Mouse (Mus musculus) hindbrain, embryonic 16.5 days (tissue): ENCODE results near the gene Gm21992. TPM values are rescaled to one million over a fixed set of nuclear protein-coding genes. Genes with fewer than 3 reads are reported as not detected.

Experiments used
- ATAC-seq: fragments of 200-750 bp; cut with Nextera tagmentation; 2 replicates; pipeline ENCODE4 v1.8.0; 2017; ENCODE audit warnings: moderate TSS enrichment, moderate library complexity
- H3K27ac ChIP-seq: fragments of 300-500 bp; sonication (generic); 2 replicates; pipeline ENCODE4 v1.5.1; 2014; ENCODE audit warnings: low read depth, mild to moderate bottlenecking, control low read depth, low read length, moderate library complexity
- H3K27me3 ChIP-seq: fragments of 300-500 bp; sonication (generic); replicated peaks from 2 replicates; pipeline ENCODE4 v1.6.1; 2014; ENCODE audit warnings: low read length; ENCODE audit not compliant: control insufficient read depth, insufficient read depth
- H3K36me3 ChIP-seq: fragments of 300-500 bp; sonication (generic); 2 replicates; pipeline ENCODE4 v1.6.1; 2014; ENCODE audit warnings: mild to moderate bottlenecking, low read length, moderate library complexity, mixed read lengths; ENCODE audit not compliant: control insufficient read depth, insufficient read depth
- H3K4me1 ChIP-seq: fragments of 300-500 bp; sonication (generic); 2 replicates; pipeline ENCODE4 v1.6.1; 2014; ENCODE audit warnings: low read depth, low read length; ENCODE audit not compliant: control insufficient read depth, insufficient read depth
- H3K4me2 ChIP-seq: fragments of 300-500 bp; sonication (generic); 2 replicates; pipeline ENCODE4 v1.6.1; 2014; ENCODE audit warnings: mild to moderate bottlenecking, low read length, control low read depth, moderate library complexity
- H3K4me3 ChIP-seq: fragments of 300-500 bp; sonication (generic); 2 replicates; pipeline ENCODE4 v1.5.1; 2014; ENCODE audit warnings: mild to moderate bottlenecking, low read length, control low read depth, moderate library complexity
- H3K9ac ChIP-seq: fragments of 300-500 bp; sonication (generic); 2 replicates; pipeline ENCODE4 v1.6.1; 2014; ENCODE audit warnings: low read depth, mild to moderate bottlenecking, control low read depth, low read length, moderate library complexity
- H3K9me3 ChIP-seq: fragments of 300-500 bp; sonication (generic); 2 replicates; pipeline ENCODE4 v1.6.1; 2014; ENCODE audit warnings: mild to moderate bottlenecking, low read length, moderate library complexity; ENCODE audit not compliant: control insufficient read depth
- WGBS: fragments of 180-500 bp; shearing (Covaris S2); extraction: QIAGEN DNeasy Blood & Tissue Kit; methylation state at CpG from one replicate; pipeline ENCODE4 v1.1.7; 2014; 5-methylcytosine and 5-hydroxymethylcytosine counted together
- polyA plus RNA-seq: library from polyadenylated mRNA; unstranded; fragments of >200 nt; fragmentation: Nextera tagmentation; extraction: Ambion mirVana; gene quantifications from 2 replicates; pipeline ENCODE4 v1.2.1, GENCODE M21; 2015

Gene Gm21992
- polyA plus RNA-seq, 1 experiment from 2014 or later = 21.3 TPM

DNA sequence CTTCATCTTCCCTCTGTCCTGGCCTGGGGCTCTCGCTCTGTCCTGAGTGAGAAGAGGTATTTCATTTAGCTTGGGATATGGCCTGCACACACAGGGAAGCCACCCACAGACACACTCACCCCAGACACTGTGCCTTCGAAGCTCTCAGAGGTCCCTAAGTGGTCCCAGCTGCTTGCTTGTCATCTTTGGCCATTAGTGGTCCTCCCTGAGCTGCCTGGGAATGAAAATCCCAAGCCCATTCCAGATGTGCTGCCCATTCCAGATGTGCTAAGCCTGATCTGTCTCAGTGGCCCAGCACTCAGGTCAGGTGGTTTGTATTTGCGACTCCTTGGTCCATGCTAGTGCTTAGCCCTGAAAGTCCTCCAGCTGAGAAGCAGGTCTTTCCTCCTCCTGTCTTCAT, 97.5 kb downstream of the Gm21992 start:
- H3K36me3 ChIP-seq = no peaks in the 10 kb centered on the region
- WGBS = 40% methylated on average over 3 of the region's 3 CpGs
- H3K9me3 ChIP-seq = no peaks in the 10 kb centered on the region
- H3K27ac ChIP-seq = no peak overlapping the region
- H3K4me3 ChIP-seq = peak overlapping the region; percentile 79
- H3K27me3 ChIP-seq = no peaks in the 10 kb centered on the region
- ATAC-seq = no peak
- peak overlapping the region; percentile 77 for H3K4me2 ChIP-seq
- peaks cover 15% of the 10 kb centered on the region for H3K4me1 ChIP-seq
- peak overlapping the region; percentile 52 for H3K9ac ChIP-seq

DNA sequence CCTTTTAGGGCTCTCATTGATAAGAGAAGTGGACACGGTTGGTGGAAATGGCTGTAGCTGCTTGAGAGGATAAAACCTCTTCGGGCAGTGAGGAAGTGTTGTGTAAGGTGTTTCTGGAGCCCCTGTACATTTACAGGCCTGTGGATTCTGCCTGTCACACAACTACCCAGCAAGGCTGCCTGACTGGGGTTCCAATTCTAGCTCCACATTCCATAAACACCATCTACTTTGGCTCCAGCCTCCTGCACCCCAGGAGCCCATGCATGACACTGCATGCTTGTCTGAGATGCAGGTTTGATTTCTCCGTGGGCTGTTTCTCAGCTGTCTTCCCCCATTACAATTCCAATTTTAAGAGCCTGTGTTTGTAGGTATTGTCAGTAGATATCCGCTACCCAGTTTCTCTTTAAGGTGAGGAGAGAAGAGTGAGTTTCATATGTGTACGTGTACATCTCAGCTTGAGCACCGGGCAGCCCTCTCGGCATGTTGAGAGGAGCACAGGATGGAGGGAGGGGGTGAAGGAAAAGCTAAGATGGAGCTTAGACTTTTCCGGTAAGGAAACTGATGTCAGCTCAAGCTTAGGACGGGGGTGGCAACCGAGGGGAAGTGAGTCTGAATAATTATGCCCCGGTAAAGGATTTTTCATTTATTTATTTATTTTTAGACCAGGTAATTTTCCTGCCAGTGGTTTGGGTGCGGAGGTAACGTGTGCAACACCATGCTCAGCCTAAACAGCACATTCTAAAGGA, 98.5 kb downstream of the Gm21992 start:
- peak overlapping the region; percentile 79 for H3K4me3 ChIP-seq
- H3K4me2 ChIP-seq = peak overlapping the region; percentile 77
- no peaks in the 10 kb centered on the region for H3K27me3 ChIP-seq
- peaks cover 15% of the 10 kb centered on the region for H3K4me1 ChIP-seq
- no peak for ATAC-seq
- no peaks in the 10 kb centered on the region for H3K9me3 ChIP-seq
- peak overlapping the region; percentile 95 for H3K27ac ChIP-seq
- WGBS = 22% methylated on average over 13 of the region's 13 CpGs
- peak overlapping the region; percentile 88 for H3K9ac ChIP-seq
- H3K36me3 ChIP-seq = no peaks in the 10 kb centered on the region

DNA sequence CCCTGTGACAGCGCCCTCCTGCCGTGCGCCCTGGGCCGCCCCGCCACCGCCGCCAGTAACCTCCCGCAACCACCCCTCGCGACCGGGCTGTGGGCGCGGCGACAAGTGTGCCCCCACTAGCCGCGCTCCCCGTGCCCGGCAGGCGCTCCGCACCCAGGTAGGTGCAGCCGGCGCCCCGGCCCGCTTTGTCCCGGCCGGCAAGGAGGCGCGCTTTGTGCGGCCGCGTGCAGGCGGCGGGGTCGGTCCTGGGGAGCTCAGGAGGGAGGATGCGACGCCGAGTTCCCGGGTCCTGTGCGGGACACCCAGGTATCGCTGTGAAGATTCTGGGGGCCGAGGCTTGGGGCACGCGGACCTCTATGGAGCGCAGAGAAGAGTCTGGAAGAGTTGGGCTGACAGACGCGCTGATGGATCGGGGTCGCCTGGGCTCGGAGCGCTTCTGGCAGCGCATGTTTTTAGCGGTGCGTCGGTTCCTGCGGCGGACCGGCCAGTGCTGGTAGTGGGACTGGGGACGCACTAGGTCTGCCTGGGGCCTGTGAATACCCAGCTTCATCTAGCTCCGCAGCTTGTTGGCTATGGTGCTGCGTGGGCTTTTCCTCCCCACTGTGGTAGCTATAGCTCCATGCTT, 99.1 kb downstream of the Gm21992 start:
- Histone ChIP-seq H3K4me3 (peak overlapping the region; percentile 79), H3K9ac (peak overlapping the region; percentile 88), H3K27ac (peak overlapping the region; percentile 95), H3K27me3 (no peaks in the 10 kb centered on the region), H3K4me2 (peak overlapping the region; percentile 77), H3K4me1 (peaks cover 15% of the 10 kb centered on the region), H3K9me3 (no peaks in the 10 kb centered on the region), H3K36me3 (no peaks in the 10 kb centered on the region)
- under 1% methylated on average over 57 of the region's 60 CpGs for WGBS
- peak; percentile 74 for ATAC-seq

DNA sequence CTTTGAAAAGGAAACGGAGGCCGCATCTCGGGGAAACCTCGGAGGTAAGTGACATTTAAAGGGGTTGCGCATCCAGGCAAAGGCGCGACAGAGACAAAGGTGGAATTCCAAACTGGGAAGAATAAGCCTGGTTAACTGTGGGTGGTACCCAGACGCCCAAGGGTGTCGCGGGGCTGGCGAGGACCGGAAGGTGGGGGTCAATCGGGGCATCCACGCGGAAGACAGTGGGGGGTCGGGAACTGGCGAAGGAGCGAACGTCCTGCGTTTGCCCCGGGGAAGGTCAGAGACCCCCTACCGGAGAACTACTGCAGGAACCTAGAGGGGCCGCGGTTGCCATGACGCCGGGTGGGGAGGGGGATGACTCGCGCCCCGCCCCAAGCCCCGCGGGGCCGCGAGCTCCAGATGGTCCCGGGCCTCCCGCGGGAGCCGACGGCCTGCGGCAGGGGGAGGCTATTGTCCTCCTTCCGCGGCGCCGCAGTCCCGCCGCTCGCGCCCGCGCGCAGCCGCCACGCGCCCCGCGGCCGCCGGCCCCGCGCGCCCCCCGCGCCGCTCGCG, 99.7 kb downstream of the Gm21992 start:
- H3K4me3 ChIP-seq = peak overlapping the region; percentile 79
- no peaks in the 10 kb centered on the region for H3K36me3 ChIP-seq
- H3K27me3 ChIP-seq = no peaks in the 10 kb centered on the region
- under 1% methylated on average over 46 of the region's 65 CpGs for WGBS
- peak; percentile 78 for ATAC-seq
- no peaks in the 10 kb centered on the region for H3K9me3 ChIP-seq
- peak overlapping the region; percentile 95 for H3K27ac ChIP-seq
- H3K4me2 ChIP-seq = peak overlapping the region; percentile 77
- peaks cover 15% of the 10 kb centered on the region for H3K4me1 ChIP-seq
- peak overlapping the region; percentile 88 for H3K9ac ChIP-seq

DNA sequence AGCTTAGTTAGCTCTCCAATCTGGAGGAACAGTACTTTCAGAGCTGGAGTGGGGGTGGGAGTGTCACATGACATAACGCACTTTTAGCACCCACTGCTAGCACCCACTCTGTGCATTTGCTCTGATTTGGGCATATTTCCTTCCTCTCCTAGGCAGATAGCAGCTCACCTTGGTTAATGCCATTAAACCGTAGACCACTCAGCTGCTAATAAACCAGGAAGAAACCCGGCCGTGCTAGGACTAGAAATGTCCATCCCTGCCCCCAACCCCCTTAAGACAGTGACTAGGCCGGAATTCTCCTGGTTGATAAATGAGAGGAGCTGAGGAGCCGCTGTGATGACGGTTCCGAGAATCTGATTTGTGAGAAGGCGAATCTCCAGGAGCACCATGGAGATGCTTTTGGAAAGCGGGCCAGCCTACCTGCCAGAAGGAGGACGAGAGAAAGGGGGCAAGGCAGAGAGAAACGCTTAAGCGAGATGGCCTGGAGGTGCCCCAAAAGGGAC, 100.3 kb downstream of the Gm21992 start, which contains the start of gene Sptbn2:
Gene Sptbn2 (plus strand): TSS at position 70 of the 503 bp plus-strand sequence.
- no peaks in the 10 kb centered on the region for H3K27me3 ChIP-seq
- peak within 1 kb of the TSS; percentile 95 for H3K27ac ChIP-seq
- no peaks in the 10 kb centered on the region for H3K9me3 ChIP-seq
- H3K9ac ChIP-seq = peak within 1 kb of the TSS; percentile 88
- no peaks in the 10 kb centered on the region for H3K36me3 ChIP-seq
- peak within 1 kb of the TSS; percentile 79 for H3K4me3 ChIP-seq
- peak; percentile 46; the same call in 1 of the 2 replicates for ATAC-seq
- 6% methylated on average over 13 of the region's 13 CpGs for WGBS
- H3K4me2 ChIP-seq = peak within 1 kb of the TSS; percentile 77
- peaks cover 15% of the 10 kb centered on the region for H3K4me1 ChIP-seq

DNA sequence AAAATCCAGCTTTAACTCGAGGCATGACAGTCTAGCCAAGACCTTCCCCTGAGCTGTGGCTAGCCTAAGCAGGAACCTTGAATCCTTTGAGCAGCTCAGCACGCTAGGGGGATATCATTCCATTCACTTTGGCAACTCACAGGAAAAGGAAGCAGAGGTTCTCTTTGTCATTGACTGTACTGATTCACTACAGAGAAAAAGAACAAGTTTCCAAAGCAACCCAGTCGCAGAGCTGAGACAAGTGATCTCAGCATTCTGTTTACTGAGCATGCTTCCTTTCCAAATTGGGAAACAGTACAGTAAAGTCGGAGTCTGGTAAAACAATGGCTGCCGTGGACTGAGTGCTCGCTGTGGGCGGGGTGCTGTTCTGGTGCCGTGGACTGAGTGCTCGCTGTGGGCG, 102.6 kb downstream of the Gm21992 start:
- peaks cover 6% of the 10 kb centered on the region for H3K4me1 ChIP-seq
- no peak overlapping the region for H3K4me3 ChIP-seq
- no peaks in the 10 kb centered on the region for H3K9me3 ChIP-seq
- no peak overlapping the region for H3K27ac ChIP-seq
- no peak overlapping the region for H3K9ac ChIP-seq
- 87% methylated on average over 10 of the region's 10 CpGs for WGBS
- H3K4me2 ChIP-seq = no peak overlapping the region
- no peak for ATAC-seq
- no peaks in the 10 kb centered on the region for H3K36me3 ChIP-seq
- H3K27me3 ChIP-seq = no peaks in the 10 kb centered on the region

DNA sequence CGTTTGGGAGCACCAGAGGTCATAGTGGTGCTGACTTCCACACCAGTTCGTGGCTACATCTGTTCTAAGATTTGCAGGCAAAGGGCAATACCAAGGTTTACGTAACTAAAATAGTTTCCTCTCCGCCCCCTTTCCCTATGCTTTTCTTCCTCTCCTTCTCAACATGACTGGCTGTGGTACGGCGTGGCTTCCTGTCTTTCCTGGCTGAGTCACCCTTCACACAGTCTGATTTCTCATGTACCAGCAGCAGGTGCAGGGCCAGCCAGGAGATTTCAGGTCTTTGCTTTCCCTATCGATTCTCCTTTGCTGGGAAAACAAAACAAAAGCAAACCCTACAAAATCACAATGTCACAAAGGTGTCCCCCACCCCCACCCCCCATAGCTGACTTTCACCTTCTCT, 110.2 kb downstream of the Gm21992 start:
- WGBS = 75% methylated on average over 7 of the region's 7 CpGs
- Histone ChIP-seq H3K4me1 (peaks cover 8% of the 10 kb centered on the region), H3K27ac (no peak overlapping the region), H3K4me2 (no peak overlapping the region), H3K36me3 (no peaks in the 10 kb centered on the region), H3K9me3 (no peaks in the 10 kb centered on the region), H3K4me3 (no peak overlapping the region), H3K27me3 (no peaks in the 10 kb centered on the region), H3K9ac (no peak overlapping the region)
- no peak for ATAC-seq

DNA sequence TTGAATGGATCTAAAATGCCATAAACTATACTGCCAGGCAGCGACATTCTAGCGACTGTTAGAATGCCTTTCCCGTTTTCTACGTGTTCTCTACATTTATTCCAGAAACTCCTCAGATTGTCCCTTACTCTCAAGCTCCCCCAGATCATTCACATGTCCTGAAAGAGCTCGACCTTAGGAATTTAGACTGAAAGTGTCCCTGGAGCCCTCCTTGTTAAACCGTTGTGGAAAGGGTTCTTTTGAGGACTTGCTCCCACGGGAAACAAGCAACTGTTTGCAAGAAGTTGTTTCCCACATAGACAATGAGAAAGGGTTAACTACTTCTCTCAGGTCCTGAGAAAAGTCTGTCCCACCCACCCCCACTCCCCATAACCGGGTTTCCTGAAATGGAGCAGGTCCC, 110.8 kb downstream of the Gm21992 start:
- WGBS = 71% methylated on average over 8 of the region's 8 CpGs
- ATAC-seq = no peak

DNA sequence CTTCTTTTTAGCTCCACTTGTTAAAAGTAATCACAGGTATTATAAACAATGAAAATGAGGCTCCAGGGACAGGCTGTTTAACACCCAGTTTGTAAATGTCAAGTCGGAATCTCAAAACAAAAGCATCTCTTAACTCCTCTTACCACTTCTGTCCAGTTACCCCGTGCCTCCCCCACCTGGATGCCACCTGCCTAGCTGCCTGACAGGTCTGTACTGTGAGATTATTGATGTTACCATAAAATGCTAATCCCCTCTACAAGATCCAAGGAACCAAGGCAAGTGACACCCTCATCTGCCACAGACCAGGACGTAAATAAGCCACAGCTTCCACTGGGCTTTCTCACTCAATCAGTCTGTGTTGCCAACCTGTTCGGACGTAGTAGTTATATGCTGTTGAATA, 111.6 kb downstream of the Gm21992 start:
- Histone ChIP-seq H3K4me2 (no peak overlapping the region), H3K4me1 (peaks cover 8% of the 10 kb centered on the region), H3K9me3 (no peaks in the 10 kb centered on the region), H3K36me3 (no peaks in the 10 kb centered on the region), H3K9ac (no peak overlapping the region), H3K27ac (no peak overlapping the region), H3K4me3 (no peak overlapping the region), H3K27me3 (no peaks in the 10 kb centered on the region)
- ATAC-seq = no peak
- WGBS = 72% methylated on average over 5 of the region's 5 CpGs

More for the DNA sequence above, 110.8 kb downstream of the Gm21992 start:
- peaks cover 8% of the 10 kb centered on the region for H3K4me1 ChIP-seq
- H3K27ac ChIP-seq = no peak overlapping the region
- no peaks in the 10 kb centered on the region for H3K27me3 ChIP-seq
- H3K9ac ChIP-seq = no peak overlapping the region
- H3K36me3 ChIP-seq = no peaks in the 10 kb centered on the region
- no peak overlapping the region for H3K4me3 ChIP-seq
- H3K9me3 ChIP-seq = no peaks in the 10 kb centered on the region
- H3K4me2 ChIP-seq = no peak overlapping the region
